Mouse (Mus musculus): ENCODE data around the gene Drd1.

DNA sequence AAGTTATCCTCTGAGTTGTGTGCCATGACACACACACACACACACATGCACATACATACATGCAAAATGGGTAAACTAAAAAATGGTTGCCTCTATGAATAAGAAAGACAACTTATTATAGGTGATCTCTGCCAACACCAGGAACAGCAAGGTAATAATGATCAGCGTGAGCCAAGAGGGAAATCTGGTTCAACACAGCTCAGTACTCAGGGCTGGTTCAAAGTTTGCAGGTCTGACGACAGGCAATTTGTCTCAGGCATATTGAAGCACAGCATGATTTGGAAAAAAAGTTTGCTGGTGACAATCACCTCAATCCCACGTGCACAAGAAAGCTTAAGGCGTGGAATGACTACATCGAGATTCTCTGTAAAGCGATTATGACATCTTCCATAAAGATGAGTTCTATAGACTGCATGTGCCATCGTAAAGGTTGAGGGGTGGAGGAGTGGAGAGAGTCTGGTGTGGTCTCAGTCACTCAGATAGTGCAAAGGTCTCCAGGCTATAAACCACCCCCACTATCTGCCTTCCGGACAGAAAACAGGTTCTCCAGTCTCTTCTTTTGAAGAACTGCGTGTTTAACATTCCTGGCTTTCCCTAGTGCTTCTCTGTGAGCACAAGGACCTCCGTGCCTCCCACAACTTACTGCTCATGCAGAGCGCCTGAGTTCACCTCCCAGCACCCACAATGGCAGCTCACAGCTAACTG is 22.1 kb upstream of the Drd1 start:
- TF ChIP-seq CTCF (IDR thresholded peaks at IDR 0.05; ENCODE audit: extremely low read depth, insufficient read depth, insufficient read length, insufficient replicate concordance) (no peak), POLR2A (IDR thresholded peaks at IDR 0.05; ENCODE audit: low read depth, low read length) (no peak)

Measured in spleen, adult 2 months (tissue).